Mouse (Mus musculus) E14TG2a.4 (cell line): ENCODE results near the gene Dusp5.
A peak's percentile ranks its signal among the peaks of the same experiment; 100 is the strongest.

ENCODE experiments used
- H3K27me3 ChIP-seq: 2 replicates; pipeline ENCODE4 v1.6.1; 2014; ENCODE audit warnings: low read length, control low read depth; ENCODE audit not compliant: insufficient read depth
- H3K36me3 ChIP-seq: 2 replicates; pipeline ENCODE4 v1.6.1; 2014; ENCODE audit warnings: low read length, control low read depth; ENCODE audit not compliant: insufficient read depth
- H3K4me1 ChIP-seq: replicated peaks from 2 replicates; pipeline ENCODE4 v1.6.1; 2014; ENCODE audit warnings: low read depth, low read length, control low read depth
- H3K4me3 ChIP-seq: replicated peaks from 2 replicates; pipeline ENCODE4 v1.5.1; 2014; ENCODE audit warnings: mild to moderate bottlenecking, low read length
- H3K9me3 ChIP-seq: 2 replicates; pipeline ENCODE4 v1.6.1; 2014; ENCODE audit warnings: low read length, control low read depth
- CTCF ChIP-seq: conservative IDR thresholded peaks from 2 replicates; pipeline ENCODE4 v1.5.1; 2014; ENCODE audit warnings: low read length
- NANOG ChIP-seq: IDR thresholded peaks from 2 replicates; pipeline ENCODE4 v1.6.1; 2014; ENCODE audit warnings: borderline replicate concordance, low read length, mixed read lengths
- POU5F1 ChIP-seq: IDR thresholded peaks from 2 replicates; pipeline ENCODE4 v1.6.1; 2014; ENCODE audit warnings: low read length, borderline replicate concordance

Gene Dusp5

GRCm38 (mm10) chr19:53534757-53535410, 6.0 kb downstream of the Dusp5 start:
- H3K27me3 ChIP-seq, result peaks cover 27% of the 10 kb centered on the region
- peaks cover 80% of the 10 kb centered on the region for H3K36me3 ChIP-seq
- H3K4me1 ChIP-seq, result peaks cover 61% of the 10 kb centered on the region
- H3K9me3 ChIP-seq, result no peaks in the 10 kb centered on the region
- TF ChIP-seq NANOG (no peak), CTCF (no peak), POU5F1 (no peak)
- H3K4me3 ChIP-seq, result no peak overlapping the region

- Histone ChIP-seq H3K27me3 (peaks cover 21% of the 10 kb centered on the region), H3K4me1 (peaks cover 59% of the 10 kb centered on the region), H3K9me3 (no peaks in the 10 kb centered on the region), H3K36me3 (peaks cover 85% of the 10 kb centered on the region), H3K4me3 (no peak overlapping the region)
- TF ChIP-seq POU5F1 (no peak), NANOG (no peak), CTCF (no peak)
These were observed 6.5 kb downstream of the Dusp5 start for GRCm38 (mm10) chr19:53535421-53535820.

- Histone ChIP-seq H3K36me3 (peaks cover 85% of the 10 kb centered on the region), H3K4me1 (peaks cover 58% of the 10 kb centered on the region), H3K4me3 (0 out of 2 replicates have a peak overlapping the region, but pooled peaks have one; percentile 3), H3K9me3 (no peaks in the 10 kb centered on the region), H3K27me3 (peaks cover 13% of the 10 kb centered on the region)
- TF ChIP-seq NANOG (no peak), CTCF (no peak), POU5F1 (no peak)
These were observed 7.3 kb downstream of the Dusp5 start for GRCm38 (mm10) chr19:53536251-53536650.

- TF ChIP-seq POU5F1, result no peak
- TF ChIP-seq NANOG, result no peak
- TF ChIP-seq CTCF, result no peak
- H3K36me3 ChIP-seq, result peaks cover 86% of the 10 kb centered on the region
- H3K27me3 ChIP-seq, result peaks cover 6% of the 10 kb centered on the region
- H3K4me3 ChIP-seq, result 0 out of 2 replicates have a peak overlapping the region, but pooled peaks have one; percentile 3
- no peaks in the 10 kb centered on the region for H3K9me3 ChIP-seq
- H3K4me1 ChIP-seq, result peaks cover 58% of the 10 kb centered on the region
These were observed 8.1 kb downstream of the Dusp5 start for GRCm38 (mm10) chr19:53536731-53537666.

GRCm38 (mm10) chr19:53538024-53538423, 9.1 kb downstream of the Dusp5 start:
- H3K9me3 ChIP-seq, result no peaks in the 10 kb centered on the region

GRCm38 (mm10) chr19:53538796-53539195, 9.9 kb downstream of the Dusp5 start:
- no peak for TF ChIP-seq NANOG
- no peak for TF ChIP-seq POU5F1
- no peak for TF ChIP-seq CTCF
- H3K27me3 ChIP-seq, result no peaks in the 10 kb centered on the region
- H3K36me3 ChIP-seq, result peaks cover 89% of the 10 kb centered on the region
- no peaks in the 10 kb centered on the region for H3K9me3 ChIP-seq
- peaks cover 65% of the 10 kb centered on the region for H3K4me1 ChIP-seq
- no peak overlapping the region for H3K4me3 ChIP-seq

More at GRCm38 (mm10) chr19:53538024-53538423, 9.1 kb downstream of the Dusp5 start:
- Histone ChIP-seq H3K4me1 (peaks cover 65% of the 10 kb centered on the region), H3K4me3 (no peak overlapping the region; the same call in 1 of the 2 replicates), H3K27me3 (no peaks in the 10 kb centered on the region), H3K36me3 (peaks cover 90% of the 10 kb centered on the region)
- no peak for TF ChIP-seq CTCF
- TF ChIP-seq POU5F1, result no peak
- TF ChIP-seq NANOG, result no peak

- no peak for TF ChIP-seq POU5F1
- TF ChIP-seq CTCF, result no peak
- no peak for TF ChIP-seq NANOG
- Histone ChIP-seq H3K4me3 (no peak overlapping the region), H3K36me3 (peaks cover 85% of the 10 kb centered on the region), H3K4me1 (peaks cover 65% of the 10 kb centered on the region), H3K9me3 (no peaks in the 10 kb centered on the region), H3K27me3 (no peaks in the 10 kb centered on the region)
These were observed 10.4 kb downstream of the Dusp5 start for GRCm38 (mm10) chr19:53539296-53539695.

- Histone ChIP-seq H3K4me1 (peaks cover 36% of the 10 kb centered on the region), H3K36me3 (peaks cover 43% of the 10 kb centered on the region), H3K27me3 (peaks cover 3% of the 10 kb centered on the region; the same call in 1 of the 2 replicates), H3K9me3 (no peaks in the 10 kb centered on the region), H3K4me3 (no peak overlapping the region)
- TF ChIP-seq POU5F1 (no peak), NANOG (no peak), CTCF (no peak)
These were observed 14.7 kb downstream of the Dusp5 start for GRCm38 (mm10) chr19:53543602-53544001.
